Mouse (Mus musculus): ENCODE measurements around the gene Trpm4. TPM values are rescaled to one million over a fixed set of nuclear protein-coding genes. Genes with fewer than 3 reads are reported as not detected.

Gene Trpm4
- polyA plus RNA-seq, 1 experiment = 18.9 TPM

DNA sequence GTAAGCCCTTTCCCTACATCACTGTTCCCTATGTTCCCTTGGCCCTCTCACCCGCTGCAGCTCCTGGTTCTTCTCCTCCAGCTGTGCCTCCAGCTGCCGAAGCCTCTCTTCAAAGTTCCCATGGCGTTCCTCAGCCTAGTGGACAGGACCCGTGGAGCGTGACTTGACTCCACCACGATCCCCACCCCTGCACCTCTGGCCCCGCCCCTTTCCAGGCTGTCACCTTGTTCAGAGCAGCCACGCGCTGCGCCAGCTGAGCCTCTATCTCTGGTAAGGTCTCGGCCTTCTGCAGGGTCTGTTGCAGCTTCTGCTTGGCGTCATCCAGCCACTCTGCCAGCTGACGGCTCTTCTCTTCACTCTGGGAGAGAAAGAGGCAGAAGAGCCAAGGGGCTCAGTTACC, 22.5 kb upstream of the Trpm4 start:
- Histone ChIP-seq H3K27ac (ENCODE audit: insufficient read depth, low read length) (no peak overlapping the region), H3K27me3 (ENCODE audit: control insufficient read depth, insufficient read depth, low read length, poor library complexity, severe bottlenecking) (no peaks in the 10 kb centered on the region), H3K4me3 (ENCODE audit: low read depth, low read length) (no peak overlapping the region), H3K4me1 (ENCODE audit: control insufficient read depth, insufficient read depth, low read length) (no peaks in the 10 kb centered on the region), H3K9me3 (replicated peaks; ENCODE audit: control insufficient read depth, insufficient read depth, low read length, poor library complexity, severe bottlenecking) (no peaks in the 10 kb centered on the region), H3K36me3 (ENCODE audit: control insufficient read depth, insufficient read depth, low read length, poor library complexity, severe bottlenecking) (no peaks in the 10 kb centered on the region), H3K9ac (ENCODE audit: low read depth, poor library complexity, severe bottlenecking) (no peak overlapping the region)
- TF ChIP-seq POLR2A (IDR thresholded peaks at IDR 0.05; ENCODE audit: insufficient read depth, low read length) (no peak), CTCF (IDR thresholded peaks at IDR 0.05; ENCODE audit: low read depth, low read length) (no peak), EP300 (IDR thresholded peaks at IDR 0.05; ENCODE audit: insufficient read depth, low read depth, low read length) (no peak)

DNA sequence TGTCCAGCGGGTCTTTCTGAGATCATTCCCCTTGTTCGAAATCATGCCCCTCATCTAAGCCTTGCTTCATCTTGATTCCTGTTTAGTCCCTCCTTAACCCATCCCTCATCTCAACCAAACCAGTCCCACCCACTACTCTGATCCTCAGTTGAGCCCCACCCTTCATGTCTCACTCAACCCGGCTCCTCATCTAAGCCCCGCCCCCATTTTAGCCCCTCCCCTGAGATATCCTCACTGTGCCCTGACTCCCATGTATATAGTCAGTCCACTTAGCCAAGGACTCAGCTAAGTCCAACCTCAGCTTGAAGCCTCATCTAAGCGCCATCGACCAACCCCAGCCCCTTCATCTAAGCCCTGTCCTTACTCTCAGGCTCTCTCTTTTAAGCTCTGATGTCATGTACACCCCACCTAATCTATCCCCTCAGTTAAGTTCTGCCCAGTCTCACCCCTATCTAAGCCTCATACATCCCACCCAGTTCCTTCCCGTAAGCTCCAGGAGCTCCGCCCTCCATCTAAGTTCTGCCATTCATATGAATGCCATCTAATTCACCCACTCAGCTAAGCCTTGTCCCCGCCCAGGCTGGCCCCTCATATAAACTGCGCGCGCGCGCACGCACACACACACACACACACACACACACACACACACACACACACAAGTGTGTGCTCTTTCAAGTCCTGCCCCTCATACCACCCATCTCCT, 21.9 kb upstream of the Trpm4 start:
- no peaks in the 10 kb centered on the region for H3K27me3 ChIP-seq (ENCODE audit: control insufficient read depth, insufficient read depth, low read length, poor library complexity, severe bottlenecking)
- TF ChIP-seq EP300 (IDR thresholded peaks at IDR 0.05; ENCODE audit: insufficient read depth, low read depth, low read length) = no peak
- TF ChIP-seq POLR2A (IDR thresholded peaks at IDR 0.05; ENCODE audit: insufficient read depth, low read length) = no peak
- no peak for TF ChIP-seq CTCF (IDR thresholded peaks at IDR 0.05; ENCODE audit: low read depth, low read length)
- H3K9ac ChIP-seq (ENCODE audit: low read depth, poor library complexity, severe bottlenecking) = no peak overlapping the region
- no peaks in the 10 kb centered on the region for H3K9me3 ChIP-seq (replicated peaks; ENCODE audit: control insufficient read depth, insufficient read depth, low read length, poor library complexity, severe bottlenecking)
- no peak overlapping the region for H3K27ac ChIP-seq (ENCODE audit: insufficient read depth, low read length)
- no peaks in the 10 kb centered on the region for H3K36me3 ChIP-seq (ENCODE audit: control insufficient read depth, insufficient read depth, low read length, poor library complexity, severe bottlenecking)
- no peaks in the 10 kb centered on the region for H3K4me1 ChIP-seq (ENCODE audit: control insufficient read depth, insufficient read depth, low read length)
- no peak overlapping the region for H3K4me3 ChIP-seq (ENCODE audit: low read depth, low read length)

DNA sequence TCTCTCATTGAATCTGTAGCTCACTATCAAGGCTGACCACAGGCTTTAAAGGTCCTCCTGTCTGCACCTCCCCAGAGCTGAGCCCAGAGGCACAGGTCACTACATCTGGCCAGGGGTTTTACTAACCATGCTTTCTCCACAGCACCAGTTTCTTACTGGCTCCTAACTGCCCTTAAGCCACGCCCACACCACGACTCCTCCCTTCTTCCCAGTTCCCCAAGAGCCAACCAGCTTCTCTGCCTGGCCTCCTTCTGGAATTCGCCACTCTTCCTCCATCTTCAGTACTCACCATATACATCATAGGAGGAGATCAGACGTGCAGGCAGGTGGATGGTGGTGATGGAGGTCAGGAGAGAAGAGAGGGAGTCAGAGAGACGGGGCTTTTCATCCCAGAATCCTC, 19.5 kb upstream of the Trpm4 start:
- TF ChIP-seq POLR2A (IDR thresholded peaks at IDR 0.05; ENCODE audit: insufficient read depth, low read length) = no peak
- no peak for TF ChIP-seq CTCF (IDR thresholded peaks at IDR 0.05; ENCODE audit: low read depth, low read length)
- no peak for TF ChIP-seq EP300 (IDR thresholded peaks at IDR 0.05; ENCODE audit: insufficient read depth, low read depth, low read length)
- Histone ChIP-seq H3K4me1 (ENCODE audit: control insufficient read depth, insufficient read depth, low read length) (no peaks in the 10 kb centered on the region), H3K9ac (ENCODE audit: low read depth, poor library complexity, severe bottlenecking) (peak overlapping the region; percentile 55; the same call in 1 of the 2 replicates), H3K36me3 (ENCODE audit: control insufficient read depth, insufficient read depth, low read length, poor library complexity, severe bottlenecking) (no peaks in the 10 kb centered on the region), H3K9me3 (replicated peaks; ENCODE audit: control insufficient read depth, insufficient read depth, low read length, poor library complexity, severe bottlenecking) (no peaks in the 10 kb centered on the region), H3K27me3 (ENCODE audit: control insufficient read depth, insufficient read depth, low read length, poor library complexity, severe bottlenecking) (no peaks in the 10 kb centered on the region), H3K4me3 (ENCODE audit: low read depth, low read length) (peak overlapping the region; percentile 87), H3K27ac (ENCODE audit: insufficient read depth, low read length) (no peak overlapping the region)

DNA sequence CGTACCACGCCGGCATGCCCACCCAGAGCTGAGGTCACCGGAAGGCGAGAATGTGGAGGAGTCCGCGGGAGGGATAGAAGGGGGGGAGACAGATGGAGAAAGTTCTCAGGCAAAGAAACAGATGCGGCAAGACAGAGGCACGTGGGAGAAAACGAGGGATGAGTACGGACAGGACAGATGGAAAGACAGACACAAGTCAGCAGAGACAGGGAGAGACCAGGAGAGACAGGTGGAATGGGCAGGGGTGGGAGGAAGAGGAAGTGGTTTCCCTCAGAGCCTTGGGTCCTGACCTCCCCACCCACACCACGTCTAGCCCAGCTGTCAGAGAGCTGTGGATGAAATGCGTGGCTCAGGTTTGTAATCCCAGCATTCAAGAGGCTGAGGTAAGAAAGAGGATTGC, 13.3 kb upstream of the Trpm4 start:
- H3K4me1 ChIP-seq (ENCODE audit: control insufficient read depth, insufficient read depth, low read length) = no peaks in the 10 kb centered on the region
- TF ChIP-seq EP300 (IDR thresholded peaks at IDR 0.05; ENCODE audit: insufficient read depth, low read depth, low read length) (no peak), CTCF (IDR thresholded peaks at IDR 0.05; ENCODE audit: low read depth, low read length) (no peak)
- peak overlapping the region; percentile 22; the same call in 1 of the 2 replicates for H3K4me3 ChIP-seq (ENCODE audit: low read depth, low read length)
- H3K9ac ChIP-seq (ENCODE audit: low read depth, poor library complexity, severe bottlenecking) = no peak overlapping the region
- no peak overlapping the region for H3K27ac ChIP-seq (ENCODE audit: insufficient read depth, low read length)
- no peaks in the 10 kb centered on the region for H3K9me3 ChIP-seq (replicated peaks; ENCODE audit: control insufficient read depth, insufficient read depth, low read length, poor library complexity, severe bottlenecking)
- H3K27me3 ChIP-seq (ENCODE audit: control insufficient read depth, insufficient read depth, low read length, poor library complexity, severe bottlenecking) = no peaks in the 10 kb centered on the region
- H3K36me3 ChIP-seq (ENCODE audit: control insufficient read depth, insufficient read depth, low read length, poor library complexity, severe bottlenecking) = no peaks in the 10 kb centered on the region

DNA sequence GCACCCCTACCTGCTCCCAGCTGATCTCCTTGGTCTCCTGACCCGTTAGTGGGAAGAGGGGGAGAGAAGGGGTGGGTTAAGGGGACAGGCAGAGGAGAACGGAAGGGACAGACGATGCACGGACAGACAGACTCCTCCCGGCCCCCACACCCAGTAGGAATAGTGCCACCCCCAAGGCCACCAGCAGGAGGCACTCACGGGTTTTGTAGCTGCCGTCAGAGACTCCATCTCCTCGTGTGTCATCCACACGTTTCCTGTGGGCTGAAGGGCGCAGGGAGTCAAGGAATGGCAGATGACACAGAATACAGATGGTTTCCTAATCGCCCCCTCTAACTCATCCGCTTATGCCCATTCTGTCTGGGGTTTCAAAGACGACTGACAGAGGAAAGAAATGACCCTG, 10.0 kb upstream of the Trpm4 start:
- TF ChIP-seq POLR2A (IDR thresholded peaks at IDR 0.05; ENCODE audit: insufficient read depth, low read length) (no peak), EP300 (IDR thresholded peaks at IDR 0.05; ENCODE audit: insufficient read depth, low read depth, low read length) (peak; percentile 58; the same call in 1 of the 2 replicates), CTCF (IDR thresholded peaks at IDR 0.05; ENCODE audit: low read depth, low read length) (peak; percentile 80)
- H3K9me3 ChIP-seq (replicated peaks; ENCODE audit: control insufficient read depth, insufficient read depth, low read length, poor library complexity, severe bottlenecking) = no peaks in the 10 kb centered on the region
- no peak overlapping the region for H3K27ac ChIP-seq (ENCODE audit: insufficient read depth, low read length)
- peak overlapping the region; percentile 61 for H3K4me3 ChIP-seq (ENCODE audit: low read depth, low read length)
- no peaks in the 10 kb centered on the region for H3K36me3 ChIP-seq (ENCODE audit: control insufficient read depth, insufficient read depth, low read length, poor library complexity, severe bottlenecking)
- H3K27me3 ChIP-seq (ENCODE audit: control insufficient read depth, insufficient read depth, low read length, poor library complexity, severe bottlenecking) = no peaks in the 10 kb centered on the region
- H3K4me1 ChIP-seq (ENCODE audit: control insufficient read depth, insufficient read depth, low read length) = no peaks in the 10 kb centered on the region
- peak overlapping the region; percentile 6; the same call in 1 of the 2 replicates for H3K9ac ChIP-seq (ENCODE audit: low read depth, poor library complexity, severe bottlenecking)

DNA sequence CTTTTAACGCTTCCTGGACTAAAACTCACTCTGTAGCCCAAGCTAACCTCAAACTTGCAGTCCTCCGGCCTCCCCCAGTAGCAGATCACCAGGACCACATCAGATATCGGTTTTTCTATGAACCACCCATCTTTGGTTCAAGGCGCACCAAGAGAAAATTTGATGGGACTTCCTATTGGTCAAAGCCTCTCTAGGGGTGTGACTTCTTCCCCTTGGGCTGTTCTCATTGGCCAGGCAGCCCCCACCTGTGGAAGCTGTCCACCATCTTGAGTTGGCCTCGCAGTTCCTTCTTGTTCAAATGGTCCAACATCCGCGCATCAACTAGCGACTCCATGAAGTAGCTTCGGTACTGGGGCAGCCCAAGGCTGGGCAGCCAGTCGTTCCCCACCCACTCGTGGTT, 8.5 kb upstream of the Trpm4 start:
- Histone ChIP-seq H3K4me1 (ENCODE audit: control insufficient read depth, insufficient read depth, low read length) (peaks cover 4% of the 10 kb centered on the region), H3K36me3 (ENCODE audit: control insufficient read depth, insufficient read depth, low read length, poor library complexity, severe bottlenecking) (no peaks in the 10 kb centered on the region), H3K27me3 (ENCODE audit: control insufficient read depth, insufficient read depth, low read length, poor library complexity, severe bottlenecking) (no peaks in the 10 kb centered on the region), H3K9me3 (replicated peaks; ENCODE audit: control insufficient read depth, insufficient read depth, low read length, poor library complexity, severe bottlenecking) (no peaks in the 10 kb centered on the region), H3K27ac (ENCODE audit: insufficient read depth, low read length) (peak overlapping the region; percentile 55; the same call in 1 of the 2 replicates), H3K4me3 (ENCODE audit: low read depth, low read length) (peak overlapping the region; percentile 29), H3K9ac (ENCODE audit: low read depth, poor library complexity, severe bottlenecking) (no peak overlapping the region)
- TF ChIP-seq EP300 (IDR thresholded peaks at IDR 0.05; ENCODE audit: insufficient read depth, low read depth, low read length) (no peak), CTCF (IDR thresholded peaks at IDR 0.05; ENCODE audit: low read depth, low read length) (no peak), POLR2A (IDR thresholded peaks at IDR 0.05; ENCODE audit: insufficient read depth, low read length) (no peak)

All from ES-Bruce4 (cell line).